Mouse (Mus musculus): ENCODE measurements at regions not wholly inside any gene's neighbourhood (a gene's known extent, or its start where the extent isn't known, plus 50 kb on each side); places are given as distances from the start of the nearest gene placed in this dataset.

- no peak for ATAC-seq (replicated peaks; ENCODE audit: insufficient number of reproducible peaks, low FRiP score, low TSS enrichment, low read depth)
- no peak overlapping the region for H3K4me2 ChIP-seq (ENCODE audit: low read depth, low read length)
- WGBS: 83% methylated on average over 2 of the region's 2 CpGs
Observed at GRCm38 (mm10) chr13:115719276-115719675, 590.2 kb downstream of the Isl1 start.

GRCm38 (mm10) chr13:115718859-115719258 is 590.6 kb downstream of the Isl1 start:
- DNase-seq (ENCODE audit: low spot score) (peak; percentile 42), ATAC-seq (replicated peaks; ENCODE audit: insufficient number of reproducible peaks, low FRiP score, low TSS enrichment, low read depth) (no peak)
- Histone ChIP-seq H3K36me3 (replicated peaks; ENCODE audit: control insufficient read depth, insufficient read depth, low read depth, low read length) (no peaks in the 10 kb centered on the region), H3K27ac (replicated peaks; ENCODE audit: low read depth, low read length) (no peak overlapping the region), H3K4me2 (ENCODE audit: low read depth, low read length) (no peak overlapping the region), H3K9me3 (replicated peaks; ENCODE audit: control insufficient read depth, low read length) (no peaks in the 10 kb centered on the region), H3K9ac (replicated peaks; ENCODE audit: low read length) (no peak overlapping the region), H3K27me3 (ENCODE audit: control insufficient read depth, insufficient read depth, low read length) (no peaks in the 10 kb centered on the region), H3K4me3 (ENCODE audit: low read depth, low read length) (no peak overlapping the region), H3K4me1 (ENCODE audit: control insufficient read depth, insufficient read depth, low read length) (no peaks in the 10 kb centered on the region)
- 44% methylated on average over 5 of the region's 5 CpGs for WGBS

More at GRCm38 (mm10) chr13:115719276-115719675, 590.2 kb downstream of the Isl1 start:
- Histone ChIP-seq H3K27me3 (ENCODE audit: control insufficient read depth, insufficient read depth, low read length) (no peaks in the 10 kb centered on the region), H3K9me3 (replicated peaks; ENCODE audit: control insufficient read depth, low read length) (no peaks in the 10 kb centered on the region), H3K4me3 (ENCODE audit: low read depth, low read length) (no peak overlapping the region), H3K36me3 (replicated peaks; ENCODE audit: control insufficient read depth, insufficient read depth, low read depth, low read length) (no peaks in the 10 kb centered on the region), H3K4me1 (ENCODE audit: control insufficient read depth, insufficient read depth, low read length) (no peaks in the 10 kb centered on the region), H3K27ac (replicated peaks; ENCODE audit: low read depth, low read length) (no peak overlapping the region), H3K9ac (replicated peaks; ENCODE audit: low read length) (no peak overlapping the region)
- no peak for DNase-seq (ENCODE audit: low spot score)

DNA sequence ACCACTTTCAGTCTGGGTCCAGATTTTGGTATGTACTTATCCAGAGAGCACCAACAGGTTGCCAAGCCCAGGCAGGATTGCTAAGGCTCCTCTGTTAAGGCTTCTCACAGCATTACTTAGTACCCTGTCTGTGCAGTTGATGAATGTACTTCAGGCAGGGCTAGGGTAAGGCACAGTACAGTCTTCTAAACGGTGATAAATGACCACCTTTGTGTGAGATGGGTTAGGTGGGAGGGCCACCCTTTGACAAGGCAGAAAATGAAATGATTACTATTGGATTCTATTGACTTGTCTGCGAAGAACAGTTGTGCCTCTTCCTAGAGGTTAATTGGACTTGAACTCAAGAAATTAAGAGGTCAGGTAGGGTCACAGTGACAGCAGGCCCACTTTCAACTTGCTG is 594.4 kb upstream of the Itga1 start:
- Histone ChIP-seq H3K27me3 (ENCODE audit: control insufficient read depth, insufficient read depth, low read length) (no peaks in the 10 kb centered on the region), H3K4me3 (ENCODE audit: low read depth, low read length) (no peak overlapping the region), H3K4me1 (ENCODE audit: control insufficient read depth, insufficient read depth, low read length) (no peaks in the 10 kb centered on the region), H3K9me3 (replicated peaks; ENCODE audit: control insufficient read depth, low read length) (no peaks in the 10 kb centered on the region), H3K4me2 (ENCODE audit: low read depth, low read length) (no peak overlapping the region), H3K27ac (replicated peaks; ENCODE audit: low read depth, low read length) (no peak overlapping the region), H3K9ac (replicated peaks; ENCODE audit: low read length) (no peak overlapping the region), H3K36me3 (replicated peaks; ENCODE audit: control insufficient read depth, insufficient read depth, low read depth, low read length) (no peaks in the 10 kb centered on the region)
- DNase-seq (ENCODE audit: low spot score): no peak
- 20% methylated on average over 2 of the region's 2 CpGs for WGBS
- ATAC-seq (replicated peaks; ENCODE audit: insufficient number of reproducible peaks, low FRiP score, low TSS enrichment, low read depth): 0 out of 2 replicates have a peak, but pooled peaks have one; percentile 56

- DNase-seq (ENCODE audit: low spot score): peak; percentile 78
- ATAC-seq (replicated peaks; ENCODE audit: insufficient number of reproducible peaks, low FRiP score, low TSS enrichment, low read depth): peak; percentile 65
- H3K4me1 ChIP-seq (ENCODE audit: control insufficient read depth, insufficient read depth, low read length): no peaks in the 10 kb centered on the region
- H3K27ac ChIP-seq (replicated peaks; ENCODE audit: low read depth, low read length): no peak overlapping the region
- no peak overlapping the region for H3K9ac ChIP-seq (replicated peaks; ENCODE audit: low read length)
- no peaks in the 10 kb centered on the region for H3K27me3 ChIP-seq (ENCODE audit: control insufficient read depth, insufficient read depth, low read length)
- no peak overlapping the region for H3K4me3 ChIP-seq (ENCODE audit: low read depth, low read length)
- WGBS: 11% methylated on average over 4 of the region's 4 CpGs
- no peaks in the 10 kb centered on the region for H3K9me3 ChIP-seq (replicated peaks; ENCODE audit: control insufficient read depth, low read length)
- H3K4me2 ChIP-seq (ENCODE audit: low read depth, low read length): no peak overlapping the region
- no peaks in the 10 kb centered on the region for H3K36me3 ChIP-seq (replicated peaks; ENCODE audit: control insufficient read depth, insufficient read depth, low read depth, low read length)
Observed at GRCm38 (mm10) chr13:115687426-115687825, 585.7 kb upstream of the Itga1 start.

DNA sequence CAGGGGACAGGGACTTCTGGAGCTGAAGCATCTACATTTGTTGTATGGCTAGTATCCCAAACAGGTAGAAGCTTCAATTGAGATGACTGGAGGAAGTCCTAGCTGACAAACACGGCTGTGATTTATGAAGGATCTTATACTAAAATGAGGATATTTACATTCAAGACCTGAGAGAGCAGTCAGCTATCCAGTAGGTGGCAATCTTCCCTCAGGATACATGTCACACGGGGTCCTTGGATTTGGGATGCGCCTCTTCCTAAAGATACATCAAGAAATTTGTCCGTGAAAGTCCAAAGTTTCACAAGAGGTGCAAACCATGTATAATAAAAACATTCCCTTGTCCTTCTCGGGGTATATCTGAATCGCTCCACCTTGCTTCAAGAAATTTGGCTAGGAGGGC is 577.8 kb upstream of the Itga1 start:
- H3K27ac ChIP-seq (replicated peaks; ENCODE audit: low read depth, low read length): no peak overlapping the region
- H3K4me2 ChIP-seq (ENCODE audit: low read depth, low read length): no peak overlapping the region
- no peaks in the 10 kb centered on the region for H3K9me3 ChIP-seq (replicated peaks; ENCODE audit: control insufficient read depth, low read length)
- 44% methylated on average over 6 of the region's 6 CpGs for WGBS
- H3K27me3 ChIP-seq (ENCODE audit: control insufficient read depth, insufficient read depth, low read length): no peaks in the 10 kb centered on the region
- no peak overlapping the region for H3K9ac ChIP-seq (replicated peaks; ENCODE audit: low read length)
- DNase-seq (ENCODE audit: low spot score) (peak; percentile 64), ATAC-seq (replicated peaks; ENCODE audit: insufficient number of reproducible peaks, low FRiP score, low TSS enrichment, low read depth) (no peak)
- no peaks in the 10 kb centered on the region for H3K4me1 ChIP-seq (ENCODE audit: control insufficient read depth, insufficient read depth, low read length)
- H3K36me3 ChIP-seq (replicated peaks; ENCODE audit: control insufficient read depth, insufficient read depth, low read depth, low read length): no peaks in the 10 kb centered on the region
- no peak overlapping the region for H3K4me3 ChIP-seq (ENCODE audit: low read depth, low read length)

DNA sequence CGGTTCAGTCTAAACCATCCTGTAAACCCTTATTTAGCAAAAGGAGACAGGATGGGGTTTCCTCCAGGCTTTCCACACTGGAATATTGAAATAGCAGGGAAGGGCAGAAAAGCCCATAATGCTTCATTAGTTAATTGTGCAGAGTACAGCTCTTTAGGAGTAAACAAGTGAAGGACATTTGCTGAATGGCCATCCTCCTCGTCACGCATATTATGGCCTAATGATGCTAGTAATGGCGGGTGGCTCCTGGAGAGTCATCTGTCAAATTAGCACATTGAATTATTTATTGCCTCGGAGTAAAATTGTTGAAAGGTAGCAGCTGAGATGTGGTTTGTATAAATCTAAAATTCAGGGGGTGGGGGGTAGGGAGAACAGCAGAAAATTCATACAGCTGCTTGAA is 575.1 kb upstream of the Itga1 start:
- no peak overlapping the region for H3K4me3 ChIP-seq (ENCODE audit: low read depth, low read length)
- H3K27me3 ChIP-seq (ENCODE audit: control insufficient read depth, insufficient read depth, low read length): no peaks in the 10 kb centered on the region
- no peak overlapping the region for H3K9ac ChIP-seq (replicated peaks; ENCODE audit: low read length)
- DNase-seq (ENCODE audit: low spot score): no peak
- no peak overlapping the region for H3K27ac ChIP-seq (replicated peaks; ENCODE audit: low read depth, low read length)
- no peak for ATAC-seq (replicated peaks; ENCODE audit: insufficient number of reproducible peaks, low FRiP score, low TSS enrichment, low read depth)
- no peaks in the 10 kb centered on the region for H3K9me3 ChIP-seq (replicated peaks; ENCODE audit: control insufficient read depth, low read length)
- H3K4me1 ChIP-seq (ENCODE audit: control insufficient read depth, insufficient read depth, low read length): no peaks in the 10 kb centered on the region
- no peaks in the 10 kb centered on the region for H3K36me3 ChIP-seq (replicated peaks; ENCODE audit: control insufficient read depth, insufficient read depth, low read depth, low read length)
- H3K4me2 ChIP-seq (ENCODE audit: low read depth, low read length): no peak overlapping the region
- 64% methylated on average over 5 of the region's 5 CpGs for WGBS

DNA sequence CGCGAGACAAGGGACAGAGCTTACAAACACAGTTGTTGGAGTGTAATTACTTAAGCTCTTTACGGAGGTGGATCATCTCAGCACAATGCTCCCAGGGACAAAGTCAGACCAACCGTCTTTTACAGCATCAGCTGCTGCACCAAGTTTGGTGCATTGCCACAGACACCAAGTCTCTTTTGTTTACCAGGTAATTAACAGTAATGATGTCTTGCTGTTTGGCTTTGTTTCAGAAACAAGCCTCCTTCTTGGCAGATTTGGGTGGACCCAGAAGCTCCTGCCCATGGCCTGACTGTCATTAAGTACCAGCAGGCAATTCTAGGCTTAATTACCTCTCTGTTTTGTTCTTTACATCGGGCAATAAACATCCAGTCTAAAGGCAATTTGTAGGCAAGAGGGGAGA is 572.0 kb upstream of the Itga1 start:
- H3K4me1 ChIP-seq (ENCODE audit: control insufficient read depth, insufficient read depth, low read length): no peaks in the 10 kb centered on the region
- no peaks in the 10 kb centered on the region for H3K27me3 ChIP-seq (ENCODE audit: control insufficient read depth, insufficient read depth, low read length)
- ATAC-seq (replicated peaks; ENCODE audit: insufficient number of reproducible peaks, low FRiP score, low TSS enrichment, low read depth): 0 out of 2 replicates have a peak, but pooled peaks have one; percentile 14
- WGBS: 26% methylated on average over 5 of the region's 5 CpGs
- H3K27ac ChIP-seq (replicated peaks; ENCODE audit: low read depth, low read length): no peak overlapping the region
- no peak for DNase-seq (ENCODE audit: low spot score)
- H3K4me3 ChIP-seq (ENCODE audit: low read depth, low read length): no peak overlapping the region
- no peaks in the 10 kb centered on the region for H3K36me3 ChIP-seq (replicated peaks; ENCODE audit: control insufficient read depth, insufficient read depth, low read depth, low read length)
- no peak overlapping the region for H3K4me2 ChIP-seq (ENCODE audit: low read depth, low read length)
- H3K9me3 ChIP-seq (replicated peaks; ENCODE audit: control insufficient read depth, low read length): no peaks in the 10 kb centered on the region
- H3K9ac ChIP-seq (replicated peaks; ENCODE audit: low read length): no peak overlapping the region

- ATAC-seq (replicated peaks; ENCODE audit: insufficient number of reproducible peaks, low FRiP score, low TSS enrichment, low read depth) (no peak), DNase-seq (ENCODE audit: low spot score) (no peak)
- H3K9ac ChIP-seq (replicated peaks; ENCODE audit: low read length): no peak overlapping the region
- no peaks in the 10 kb centered on the region for H3K4me1 ChIP-seq (ENCODE audit: control insufficient read depth, insufficient read depth, low read length)
- no peaks in the 10 kb centered on the region for H3K36me3 ChIP-seq (replicated peaks; ENCODE audit: control insufficient read depth, insufficient read depth, low read depth, low read length)
- 90% methylated on average over 7 of the region's 7 CpGs for WGBS
- H3K4me2 ChIP-seq (ENCODE audit: low read depth, low read length): no peak overlapping the region
- no peak overlapping the region for H3K27ac ChIP-seq (replicated peaks; ENCODE audit: low read depth, low read length)
- H3K9me3 ChIP-seq (replicated peaks; ENCODE audit: control insufficient read depth, low read length): no peaks in the 10 kb centered on the region
- H3K27me3 ChIP-seq (ENCODE audit: control insufficient read depth, insufficient read depth, low read length): no peaks in the 10 kb centered on the region
- no peak overlapping the region for H3K4me3 ChIP-seq (ENCODE audit: low read depth, low read length)
Observed at GRCm38 (mm10) chr13:115671685-115672084, 569.9 kb upstream of the Itga1 start.
